Mouse (Mus musculus) testis, adult 2 months (tissue): ENCODE data around the gene Src. TPM values are rescaled to one million over a fixed set of nuclear protein-coding genes. Genes with fewer than 3 reads are reported as not detected.

Experiments used
- H3K27ac ChIP-seq: fragments of 200-500 bp; 2 replicates; pipeline ENCODE4 v1.5.1; 2012; ENCODE audit warnings: low read depth, low read length; ENCODE audit not compliant: control insufficient read depth, insufficient read depth
- H3K27me3 ChIP-seq: fragments of 200-500 bp; 2 replicates; pipeline ENCODE4 v1.6.1; 2012; ENCODE audit warnings: mild to moderate bottlenecking, low read length, moderate library complexity; ENCODE audit not compliant: control insufficient read depth, insufficient read depth
- H3K36me3 ChIP-seq: fragments of 200-500 bp; 2 replicates; pipeline ENCODE4 v1.6.1; 2012; ENCODE audit warnings: mild to moderate bottlenecking, low read length; ENCODE audit not compliant: control insufficient read depth, insufficient read depth
- H3K4me1 ChIP-seq: fragments of 200-500 bp; 2 replicates; pipeline ENCODE4 v1.6.1; 2012; ENCODE audit warnings: low read length; ENCODE audit not compliant: control insufficient read depth, insufficient read depth
- H3K4me3 ChIP-seq: fragments of 200-500 bp; 2 replicates; pipeline ENCODE4 v1.5.1; 2012; ENCODE audit warnings: low read depth, mild to moderate bottlenecking, low read length, moderate library complexity, mixed read lengths; ENCODE audit not compliant: control insufficient read depth
- CTCF ChIP-seq: fragments of 200-500 bp; IDR thresholded peaks from 2 replicates; pipeline ENCODE4 v1.5.1; 2012; ENCODE audit warnings: low read depth, mild to moderate bottlenecking, inconsistent platforms, low read length, moderate library complexity; ENCODE audit not compliant: control insufficient read depth, insufficient read depth, insufficient replicate concordance
- POLR2A ChIP-seq: fragments of 200-500 bp; IDR thresholded peaks from 2 replicates; pipeline ENCODE4 v1.6.1; 2012; ENCODE audit warnings: low read depth, mild to moderate bottlenecking, inconsistent platforms, low read length, moderate library complexity; ENCODE audit not compliant: control insufficient read depth
- polyA plus RNA-seq: library from polyadenylated mRNA; depleted of rRNA; stranded (reverse); fragments of >200 nt; gene quantifications from 2 replicates; pipeline ENCODE4 v1.2.3, GENCODE M21; 2012

The Src gene
- polyA plus RNA-seq, 1 experiment, result 8.7 TPM

GRCm38 (mm10) chr2:157447297-157448158, 29.3 kb downstream of the Src start:
- Histone ChIP-seq H3K4me3 (no peak overlapping the region), H3K27me3 (no peaks in the 10 kb centered on the region), H3K4me1 (no peaks in the 10 kb centered on the region), H3K36me3 (no peaks in the 10 kb centered on the region), H3K27ac (no peak overlapping the region)
- no peak for TF ChIP-seq CTCF
- no peak for TF ChIP-seq POLR2A

GRCm38 (mm10) chr2:157448356-157448755, 30.1 kb downstream of the Src start:
- no peaks in the 10 kb centered on the region for H3K4me1 ChIP-seq
- no peak for TF ChIP-seq POLR2A
- TF ChIP-seq CTCF, result no peak
- H3K36me3 ChIP-seq, result no peaks in the 10 kb centered on the region
- no peak overlapping the region for H3K27ac ChIP-seq
- no peaks in the 10 kb centered on the region for H3K27me3 ChIP-seq
- H3K4me3 ChIP-seq, result no peak overlapping the region

- H3K4me3 ChIP-seq, result no peak overlapping the region
- no peaks in the 10 kb centered on the region; the same call in 1 of the 2 replicates for H3K4me1 ChIP-seq
- no peaks in the 10 kb centered on the region for H3K36me3 ChIP-seq
- H3K27ac ChIP-seq, result no peak overlapping the region
- no peaks in the 10 kb centered on the region for H3K27me3 ChIP-seq
- no peak for TF ChIP-seq CTCF
Observed at GRCm38 (mm10) chr2:157450905-157451304, 32.7 kb downstream of the Src start.

- no peaks in the 10 kb centered on the region for H3K36me3 ChIP-seq
Observed at GRCm38 (mm10) chr2:157451372-157452040, 33.3 kb downstream of the Src start.

GRCm38 (mm10) chr2:157457100-157457806, 39.0 kb downstream of the Src start:
- H3K27ac ChIP-seq, result no peak overlapping the region

More at GRCm38 (mm10) chr2:157451372-157452040, 33.3 kb downstream of the Src start:
- Histone ChIP-seq H3K27me3 (no peaks in the 10 kb centered on the region), H3K4me1 (no peaks in the 10 kb centered on the region; the same call in 1 of the 2 replicates), H3K27ac (no peak overlapping the region), H3K4me3 (no peak overlapping the region)
- TF ChIP-seq CTCF (no peak), POLR2A (no peak)

GRCm38 (mm10) chr2:157458472-157458871, 40.2 kb downstream of the Src start:
- Histone ChIP-seq H3K4me3 (no peak overlapping the region), H3K36me3 (no peaks in the 10 kb centered on the region), H3K4me1 (peaks cover 6% of the 10 kb centered on the region), H3K27me3 (no peaks in the 10 kb centered on the region), H3K27ac (no peak overlapping the region)
- TF ChIP-seq POLR2A (no peak), CTCF (peak; percentile 87; the same call in 1 of the 2 replicates)

More at GRCm38 (mm10) chr2:157457100-157457806, 39.0 kb downstream of the Src start:
- H3K27me3 ChIP-seq, result no peaks in the 10 kb centered on the region
- H3K4me1 ChIP-seq, result peaks cover 4% of the 10 kb centered on the region
- no peaks in the 10 kb centered on the region for H3K36me3 ChIP-seq
- peak overlapping the region; percentile 68 for H3K4me3 ChIP-seq
- peak; percentile 99 for TF ChIP-seq CTCF
- TF ChIP-seq POLR2A, result no peak

GRCm38 (mm10) chr2:157459736-157460135, 41.5 kb downstream of the Src start:
- no peak overlapping the region for H3K27ac ChIP-seq
- H3K4me1 ChIP-seq, result peaks cover 6% of the 10 kb centered on the region
- TF ChIP-seq CTCF (no peak), POLR2A (no peak)
- H3K27me3 ChIP-seq, result no peaks in the 10 kb centered on the region
- H3K36me3 ChIP-seq, result no peaks in the 10 kb centered on the region
- no peak overlapping the region for H3K4me3 ChIP-seq
